Mouse (Mus musculus): Measurements from ENCODE around the gene Eml4. TPM values are rescaled to one million over a fixed set of nuclear protein-coding genes. Genes with fewer than 3 reads are reported as not detected.

Gene Eml4
- polyA plus RNA-seq, 1 experiment from 2014 or later = 22.7 TPM

GRCm38 (mm10) chr17:83387161-83387560 lies 36.4 kb downstream of the Eml4 start:
- Histone ChIP-seq H3K4me2 (ENCODE audit: low read length) (no peak overlapping the region), H3K9ac (ENCODE audit: low read depth, low read length) (no peak overlapping the region), H3K4me3 (ENCODE audit: low read length) (no peak overlapping the region), H3K9me3 (ENCODE audit: control insufficient read depth, low read length) (no peaks in the 10 kb centered on the region), H3K4me1 (ENCODE audit: control insufficient read depth, insufficient read depth, low read depth, low read length) (no peaks in the 10 kb centered on the region), H3K27me3 (replicated peaks; ENCODE audit: control insufficient read depth, insufficient read depth, low read length) (no peaks in the 10 kb centered on the region), H3K36me3 (ENCODE audit: control insufficient read depth, insufficient read depth, low read length) (no peaks in the 10 kb centered on the region), H3K27ac (ENCODE audit: low read depth, low read length) (no peak overlapping the region)
- WGBS = 85% methylated on average over 3 of the region's 3 CpGs
- ATAC-seq = no peak

- H3K4me3 ChIP-seq (ENCODE audit: low read length) = no peak overlapping the region
- H3K4me2 ChIP-seq (ENCODE audit: low read length) = no peak overlapping the region
- H3K27me3 ChIP-seq (replicated peaks; ENCODE audit: control insufficient read depth, insufficient read depth, low read length) = no peaks in the 10 kb centered on the region
- no peaks in the 10 kb centered on the region for H3K9me3 ChIP-seq (ENCODE audit: control insufficient read depth, low read length)
- ATAC-seq = no peak
- no peak overlapping the region for H3K9ac ChIP-seq (ENCODE audit: low read depth, low read length)
- 89% methylated on average over 3 of the region's 3 CpGs for WGBS
- no peak overlapping the region for H3K27ac ChIP-seq (ENCODE audit: low read depth, low read length)
- H3K36me3 ChIP-seq (ENCODE audit: control insufficient read depth, insufficient read depth, low read length) = no peaks in the 10 kb centered on the region
- no peaks in the 10 kb centered on the region for H3K4me1 ChIP-seq (ENCODE audit: control insufficient read depth, insufficient read depth, low read depth, low read length)
Observed at GRCm38 (mm10) chr17:83394013-83394412, 43.3 kb downstream of the Eml4 start.

- Histone ChIP-seq H3K9ac (ENCODE audit: low read depth, low read length) (no peak overlapping the region), H3K27me3 (replicated peaks; ENCODE audit: control insufficient read depth, insufficient read depth, low read length) (no peaks in the 10 kb centered on the region), H3K36me3 (ENCODE audit: control insufficient read depth, insufficient read depth, low read length) (no peaks in the 10 kb centered on the region), H3K4me3 (ENCODE audit: low read length) (no peak overlapping the region), H3K4me1 (ENCODE audit: control insufficient read depth, insufficient read depth, low read depth, low read length) (no peaks in the 10 kb centered on the region), H3K9me3 (ENCODE audit: control insufficient read depth, low read length) (no peaks in the 10 kb centered on the region), H3K4me2 (ENCODE audit: low read length) (no peak overlapping the region), H3K27ac (ENCODE audit: low read depth, low read length) (no peak overlapping the region)
- no peak for ATAC-seq
- WGBS = 60% methylated on average over 6 of the region's 6 CpGs
Observed at GRCm38 (mm10) chr17:83397571-83398100, 46.9 kb downstream of the Eml4 start.

GRCm38 (mm10) chr17:83398756-83399155 lies 48.0 kb downstream of the Eml4 start:
- Histone ChIP-seq H3K27ac (ENCODE audit: low read depth, low read length) (no peak overlapping the region), H3K27me3 (replicated peaks; ENCODE audit: control insufficient read depth, insufficient read depth, low read length) (no peaks in the 10 kb centered on the region), H3K9me3 (ENCODE audit: control insufficient read depth, low read length) (no peaks in the 10 kb centered on the region), H3K9ac (ENCODE audit: low read depth, low read length) (no peak overlapping the region), H3K4me1 (ENCODE audit: control insufficient read depth, insufficient read depth, low read depth, low read length) (no peaks in the 10 kb centered on the region), H3K36me3 (ENCODE audit: control insufficient read depth, insufficient read depth, low read length) (no peaks in the 10 kb centered on the region), H3K4me2 (ENCODE audit: low read length) (no peak overlapping the region), H3K4me3 (ENCODE audit: low read length) (no peak overlapping the region)
- ATAC-seq = no peak
- 73% methylated on average over 1 of the region's 1 CpGs for WGBS

GRCm38 (mm10) chr17:83430607-83431006 lies 79.9 kb downstream of the Eml4 start:
- Histone ChIP-seq H3K4me1 (ENCODE audit: control insufficient read depth, insufficient read depth, low read depth, low read length) (no peaks in the 10 kb centered on the region), H3K27ac (ENCODE audit: low read depth, low read length) (no peak overlapping the region), H3K4me2 (ENCODE audit: low read length) (no peak overlapping the region), H3K36me3 (ENCODE audit: control insufficient read depth, insufficient read depth, low read length) (peaks cover 4% of the 10 kb centered on the region), H3K9ac (ENCODE audit: low read depth, low read length) (no peak overlapping the region), H3K4me3 (ENCODE audit: low read length) (no peak overlapping the region), H3K9me3 (ENCODE audit: control insufficient read depth, low read length) (no peaks in the 10 kb centered on the region), H3K27me3 (replicated peaks; ENCODE audit: control insufficient read depth, insufficient read depth, low read length) (no peaks in the 10 kb centered on the region)
- whole genome bisulfite sequencing = 78% methylated on average over 4 of the region's 4 CpGs
- no peak for ATAC-seq

- Histone ChIP-seq H3K27ac (ENCODE audit: low read depth, low read length) (no peak overlapping the region), H3K36me3 (ENCODE audit: control insufficient read depth, insufficient read depth, low read length) (peaks cover 9% of the 10 kb centered on the region), H3K27me3 (replicated peaks; ENCODE audit: control insufficient read depth, insufficient read depth, low read length) (no peaks in the 10 kb centered on the region), H3K9me3 (ENCODE audit: control insufficient read depth, low read length) (no peaks in the 10 kb centered on the region), H3K4me3 (ENCODE audit: low read length) (no peak overlapping the region), H3K4me1 (ENCODE audit: control insufficient read depth, insufficient read depth, low read depth, low read length) (no peaks in the 10 kb centered on the region), H3K9ac (ENCODE audit: low read depth, low read length) (no peak overlapping the region), H3K4me2 (ENCODE audit: low read length) (no peak overlapping the region)
- ATAC-seq = no peak
- WGBS = 87% methylated on average over 4 of the region's 4 CpGs
Observed at GRCm38 (mm10) chr17:83443406-83443805, 92.7 kb downstream of the Eml4 start.

- Histone ChIP-seq H3K9me3 (ENCODE audit: control insufficient read depth, low read length) (no peaks in the 10 kb centered on the region), H3K9ac (ENCODE audit: low read depth, low read length) (no peak overlapping the region), H3K4me1 (ENCODE audit: control insufficient read depth, insufficient read depth, low read depth, low read length) (no peaks in the 10 kb centered on the region), H3K36me3 (ENCODE audit: control insufficient read depth, insufficient read depth, low read length) (peaks cover 18% of the 10 kb centered on the region), H3K27ac (ENCODE audit: low read depth, low read length) (no peak overlapping the region), H3K4me2 (ENCODE audit: low read length) (no peak overlapping the region), H3K27me3 (replicated peaks; ENCODE audit: control insufficient read depth, insufficient read depth, low read length) (no peaks in the 10 kb centered on the region), H3K4me3 (ENCODE audit: low read length) (no peak overlapping the region)
- ATAC-seq = no peak
- 88% methylated on average over 2 of the region's 2 CpGs for whole genome bisulfite sequencing
Observed at GRCm38 (mm10) chr17:83449583-83449982, 98.9 kb downstream of the Eml4 start.

GRCm38 (mm10) chr17:83451367-83451766 lies 100.6 kb downstream of the Eml4 start:
- no peak for ATAC-seq
- Histone ChIP-seq H3K4me2 (ENCODE audit: low read length) (no peak overlapping the region), H3K27me3 (replicated peaks; ENCODE audit: control insufficient read depth, insufficient read depth, low read length) (no peaks in the 10 kb centered on the region), H3K9ac (ENCODE audit: low read depth, low read length) (no peak overlapping the region), H3K4me1 (ENCODE audit: control insufficient read depth, insufficient read depth, low read depth, low read length) (no peaks in the 10 kb centered on the region), H3K36me3 (ENCODE audit: control insufficient read depth, insufficient read depth, low read length) (peaks cover 25% of the 10 kb centered on the region), H3K9me3 (ENCODE audit: control insufficient read depth, low read length) (no peaks in the 10 kb centered on the region), H3K27ac (ENCODE audit: low read depth, low read length) (no peak overlapping the region), H3K4me3 (ENCODE audit: low read length) (no peak overlapping the region)
- 87% methylated on average over 8 of the region's 8 CpGs for WGBS

- peaks cover 29% of the 10 kb centered on the region for H3K36me3 ChIP-seq (ENCODE audit: control insufficient read depth, insufficient read depth, low read length)
Observed at GRCm38 (mm10) chr17:83451796-83452195, 101.1 kb downstream of the Eml4 start.

GRCm38 (mm10) chr17:83452451-83452850 lies 101.7 kb downstream of the Eml4 start:
- Histone ChIP-seq H3K27me3 (replicated peaks; ENCODE audit: control insufficient read depth, insufficient read depth, low read length) (no peaks in the 10 kb centered on the region), H3K36me3 (ENCODE audit: control insufficient read depth, insufficient read depth, low read length) (peaks cover 32% of the 10 kb centered on the region), H3K9ac (ENCODE audit: low read depth, low read length) (no peak overlapping the region), H3K4me1 (ENCODE audit: control insufficient read depth, insufficient read depth, low read depth, low read length) (no peaks in the 10 kb centered on the region), H3K4me3 (ENCODE audit: low read length) (no peak overlapping the region), H3K4me2 (ENCODE audit: low read length) (no peak overlapping the region), H3K27ac (ENCODE audit: low read depth, low read length) (no peak overlapping the region), H3K9me3 (ENCODE audit: control insufficient read depth, low read length) (no peaks in the 10 kb centered on the region)
- WGBS = 95% methylated on average over 8 of the region's 8 CpGs
- no peak for ATAC-seq

More at GRCm38 (mm10) chr17:83451796-83452195, 101.1 kb downstream of the Eml4 start:
- 98% methylated on average over 3 of the region's 3 CpGs for WGBS
- Histone ChIP-seq H3K27ac (ENCODE audit: low read depth, low read length) (no peak overlapping the region), H3K4me1 (ENCODE audit: control insufficient read depth, insufficient read depth, low read depth, low read length) (no peaks in the 10 kb centered on the region), H3K4me2 (ENCODE audit: low read length) (no peak overlapping the region), H3K9ac (ENCODE audit: low read depth, low read length) (no peak overlapping the region), H3K9me3 (ENCODE audit: control insufficient read depth, low read length) (no peaks in the 10 kb centered on the region), H3K4me3 (ENCODE audit: low read length) (no peak overlapping the region), H3K27me3 (replicated peaks; ENCODE audit: control insufficient read depth, insufficient read depth, low read length) (no peaks in the 10 kb centered on the region)
- no peak for ATAC-seq

Measured in hindbrain, embryonic 16.5 days (tissue).